Mouse (Mus musculus): ENCODE data around the gene Wapl.
A peak's percentile ranks its signal among the peaks of the same experiment; 100 is the strongest.

The Wapl gene

DNA sequence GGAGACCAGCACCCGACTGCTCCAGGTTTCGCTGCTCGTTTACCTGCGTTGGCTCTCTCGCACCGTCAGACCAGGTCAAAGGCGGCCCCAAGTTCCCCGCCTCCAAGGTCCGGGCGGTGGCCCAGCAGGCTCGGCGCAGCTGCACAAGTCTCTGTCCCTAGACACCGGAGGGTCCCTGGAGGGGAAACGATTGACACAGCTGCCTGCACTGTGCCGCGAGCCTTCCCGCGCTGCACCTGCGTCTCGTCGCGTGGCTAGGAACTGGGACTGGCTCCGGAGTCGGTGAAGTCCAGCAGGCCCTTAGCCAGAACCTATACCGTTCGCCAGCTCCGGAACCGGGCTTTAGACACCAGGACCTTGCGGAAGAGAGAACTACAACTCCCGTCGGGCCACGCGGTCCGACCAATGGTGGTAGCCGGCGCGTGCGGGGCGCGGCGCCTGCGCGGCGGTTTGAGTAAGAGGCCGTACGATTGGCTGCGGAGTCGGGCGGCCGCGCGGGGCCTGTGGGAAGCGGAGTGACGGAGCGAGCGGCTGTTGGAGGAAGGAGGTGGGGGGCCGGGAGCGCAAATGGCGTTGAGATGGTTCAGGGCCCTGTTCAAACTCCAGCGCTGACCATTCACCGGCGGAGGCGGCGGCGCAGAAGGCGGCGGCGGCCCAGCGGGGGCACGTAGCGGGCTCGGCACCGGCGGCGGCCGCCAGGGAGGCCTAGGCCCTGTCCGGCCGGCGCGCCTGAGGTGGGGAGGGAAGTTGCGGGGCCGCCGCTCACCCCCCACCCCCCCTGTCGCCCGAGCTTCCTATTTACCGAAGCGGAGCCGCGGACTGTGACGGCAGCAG lies at the start of gene Wapl:
Gene Wapl, plus strand, starts transcription at position 534 of the 834 bp plus-strand sequence.
- DNase-seq (ENCODE audit: low spot score) = peak; percentile 97

DNA sequence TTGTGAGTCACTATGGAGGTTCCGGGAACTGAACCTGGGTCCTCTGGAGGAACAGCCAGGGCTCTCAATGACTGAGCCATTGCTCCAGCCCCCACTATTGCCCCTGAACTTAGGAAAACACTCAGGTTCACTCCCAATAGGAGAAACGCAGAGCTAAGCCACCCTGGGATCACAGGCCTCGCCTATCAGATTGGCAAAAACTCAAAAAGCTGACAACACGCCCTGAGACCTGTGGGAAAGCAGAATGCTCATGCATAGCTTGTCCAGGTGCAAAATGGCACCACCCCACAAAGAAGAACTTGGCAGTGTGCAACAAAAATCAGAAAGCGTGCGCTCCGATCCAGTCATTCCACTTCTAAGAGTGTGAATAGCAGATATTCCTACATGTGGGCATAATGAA lies 46.9 kb upstream of the Wapl start:
- DNase-seq (ENCODE audit: low spot score) = no peak

DNA sequence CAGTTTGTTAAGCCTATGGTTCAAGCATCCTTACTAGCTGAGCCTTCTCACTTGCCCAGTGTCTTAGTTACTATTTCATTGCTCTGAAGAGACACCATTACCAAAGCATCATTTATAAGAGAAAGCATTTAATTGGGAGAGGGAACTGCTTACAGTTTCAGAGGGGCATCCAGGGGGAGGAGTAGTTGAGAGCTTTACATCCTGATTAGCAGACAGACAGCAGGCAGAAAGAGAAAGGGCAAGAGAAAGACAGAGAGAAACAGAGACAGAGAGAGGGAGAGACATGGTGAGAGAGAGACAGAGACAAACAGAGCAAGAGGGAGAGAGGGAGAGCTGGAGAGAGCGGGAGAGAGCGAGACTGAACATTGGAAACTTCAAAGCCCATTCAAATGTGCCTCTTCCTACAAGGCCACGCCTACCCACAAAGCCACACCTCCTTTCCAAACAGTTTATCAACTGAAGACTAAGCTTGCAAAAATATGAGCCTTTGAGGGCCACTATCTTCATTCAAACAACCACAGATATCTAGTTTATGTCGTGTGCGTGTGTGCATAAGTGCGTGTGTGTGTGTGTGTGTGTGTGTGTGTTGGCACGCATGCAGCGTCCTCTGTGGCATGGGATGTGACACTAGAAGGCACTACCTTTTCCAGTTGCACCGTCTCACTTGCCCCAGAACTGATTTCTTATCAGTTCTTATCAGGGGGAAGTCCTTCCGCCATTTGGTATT lies 40.8 kb upstream of the Wapl start:
- DNase-seq (ENCODE audit: low spot score) = no peak

DNA sequence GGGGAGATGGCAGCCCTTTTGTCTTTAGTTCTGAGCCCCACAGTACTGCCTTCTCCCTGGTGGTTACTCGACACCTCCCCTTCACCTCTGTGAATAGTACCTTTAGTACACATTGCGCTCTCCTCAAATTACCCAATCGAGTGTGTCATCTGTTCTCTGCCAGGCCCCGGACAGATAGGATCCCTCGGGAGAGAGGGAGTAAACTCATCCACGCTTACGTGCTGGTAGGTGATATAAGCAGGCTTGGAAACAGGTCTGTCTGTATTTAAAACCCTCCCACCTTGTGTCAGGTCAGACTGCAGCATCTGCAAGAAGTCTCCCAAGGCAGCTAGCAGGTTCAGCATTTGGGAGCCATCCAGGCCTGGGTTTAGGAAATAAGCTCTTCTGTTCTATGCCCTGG lies 38.5 kb upstream of the Wapl start:
- no peak for DNase-seq (ENCODE audit: low spot score)

GRCm38 (mm10) chr14:34635721-34636120 lies 38.0 kb upstream of the Wapl start:
- DNase-seq (ENCODE audit: low spot score) = no peak

- DNase-seq (ENCODE audit: low spot score) = peak; percentile 55
Measured at GRCm38 (mm10) chr14:34644140-34644539, 29.6 kb upstream of the Wapl start.

DNA sequence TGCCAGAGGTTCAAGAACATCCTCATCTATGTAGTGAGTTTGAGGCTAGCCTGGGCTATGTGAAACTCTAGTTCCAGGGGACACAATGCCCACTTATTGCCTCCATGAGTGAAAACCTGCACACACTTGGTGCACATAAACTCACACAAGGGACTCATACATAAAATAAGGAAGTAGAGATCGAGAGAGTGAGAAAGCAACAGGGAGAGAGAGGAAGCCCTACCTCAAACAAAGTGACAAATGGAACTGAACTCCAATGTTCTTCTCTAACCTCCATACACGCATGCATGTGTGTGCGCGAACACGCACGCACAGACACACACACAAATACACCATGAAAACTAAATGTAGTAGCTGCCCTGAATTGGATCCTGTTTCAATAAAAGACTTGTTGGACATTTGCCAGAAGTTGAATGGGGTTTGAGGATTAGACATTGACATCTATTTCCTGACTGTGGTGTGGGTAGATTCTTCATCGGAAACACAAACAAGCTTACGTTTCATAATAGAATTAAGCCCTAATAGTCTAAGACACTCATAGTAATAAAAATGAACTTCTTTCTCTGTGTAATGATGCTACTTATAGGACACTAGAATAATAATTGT lies 25.8 kb upstream of the Wapl start:
- DNase-seq (ENCODE audit: low spot score) = no peak

GRCm38 (mm10) chr14:34657131-34657530 lies 16.6 kb upstream of the Wapl start:
- no peak for DNase-seq (ENCODE audit: low spot score)

DNA sequence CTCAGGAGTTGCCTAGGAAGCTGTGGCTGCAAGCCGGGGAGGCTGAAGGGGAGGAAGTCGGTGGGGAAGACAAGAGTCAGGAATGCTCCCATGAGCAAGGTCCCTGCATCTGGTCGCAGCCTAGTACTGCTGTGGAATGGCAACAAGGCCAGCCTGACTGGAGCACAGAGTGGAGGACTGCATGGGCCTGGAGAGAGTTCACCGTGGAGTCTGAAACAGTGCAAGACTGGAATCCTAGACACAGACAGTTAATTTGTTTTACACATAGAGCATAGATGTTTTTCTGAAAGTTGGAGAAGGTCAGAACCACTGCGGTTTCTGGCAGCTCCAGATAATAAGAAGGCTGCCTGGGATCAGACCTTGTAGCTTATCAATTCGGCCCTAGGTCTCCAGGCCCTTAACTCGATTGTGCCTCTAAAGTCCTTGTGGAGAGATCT lies 13.4 kb upstream of the Wapl start:
- DNase-seq (ENCODE audit: low spot score) = no peak

GRCm38 (mm10) chr14:34660788-34661591 lies 12.7 kb upstream of the Wapl start:
- peak; percentile 32 for DNase-seq (ENCODE audit: low spot score)

- DNase-seq (ENCODE audit: low spot score) = peak; percentile 55
Measured at GRCm38 (mm10) chr14:34661621-34662477, 11.9 kb upstream of the Wapl start.

DNA sequence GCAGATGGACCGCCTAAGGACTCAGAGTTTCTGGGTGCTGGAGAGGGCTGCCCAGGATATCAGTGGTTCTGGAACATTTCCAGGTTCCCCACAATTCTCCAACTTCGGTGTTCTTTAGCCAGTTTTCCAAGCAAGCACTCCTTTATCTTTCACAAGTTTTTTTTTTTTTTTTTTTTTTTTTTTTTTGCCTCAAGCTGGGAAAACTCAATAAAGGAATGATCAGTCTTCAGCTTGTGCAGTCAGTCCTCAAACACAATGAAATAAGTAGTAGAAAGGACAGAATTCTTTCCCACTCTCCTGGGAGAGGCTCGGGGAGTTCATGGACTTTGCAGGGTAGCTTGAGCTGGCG lies 11.3 kb upstream of the Wapl start:
- no peak for DNase-seq (ENCODE audit: low spot score)

GRCm38 (mm10) chr14:34663381-34663780 lies 10.3 kb upstream of the Wapl start:
- DNase-seq (ENCODE audit: low spot score) = no peak

DNA sequence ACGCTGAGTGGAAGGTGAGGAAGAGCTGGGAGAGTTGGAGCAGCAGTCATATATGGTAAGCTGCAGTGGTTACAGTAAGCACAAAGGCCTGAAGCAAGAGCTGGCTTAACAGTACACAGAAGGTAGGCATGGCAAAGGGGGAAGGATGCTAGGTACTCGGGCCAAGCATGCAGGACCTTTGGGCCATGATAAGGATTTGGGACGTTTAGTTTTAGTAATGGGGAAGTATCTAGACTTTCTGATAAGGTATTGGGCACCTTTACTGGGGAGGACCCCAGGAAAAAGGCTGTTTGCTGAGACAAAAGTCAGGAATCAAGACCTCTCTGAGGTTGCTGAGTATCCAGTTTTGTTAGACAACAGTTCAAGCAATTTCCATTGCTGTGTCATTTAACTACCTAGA lies 4.6 kb upstream of the Wapl start:
- no peak for DNase-seq (ENCODE audit: low spot score)

- no peak for DNase-seq (ENCODE audit: low spot score)
Measured at GRCm38 (mm10) chr14:34670256-34670655, 3.5 kb upstream of the Wapl start.

GRCm38 (mm10) chr14:34674229-34674791 lies 582 bp downstream of the Wapl start:
- peak; percentile 42 for DNase-seq (ENCODE audit: low spot score)

GRCm38 (mm10) chr14:34674932-34675331 lies 1.2 kb downstream of the Wapl start:
- DNase-seq (ENCODE audit: low spot score) = no peak

DNA sequence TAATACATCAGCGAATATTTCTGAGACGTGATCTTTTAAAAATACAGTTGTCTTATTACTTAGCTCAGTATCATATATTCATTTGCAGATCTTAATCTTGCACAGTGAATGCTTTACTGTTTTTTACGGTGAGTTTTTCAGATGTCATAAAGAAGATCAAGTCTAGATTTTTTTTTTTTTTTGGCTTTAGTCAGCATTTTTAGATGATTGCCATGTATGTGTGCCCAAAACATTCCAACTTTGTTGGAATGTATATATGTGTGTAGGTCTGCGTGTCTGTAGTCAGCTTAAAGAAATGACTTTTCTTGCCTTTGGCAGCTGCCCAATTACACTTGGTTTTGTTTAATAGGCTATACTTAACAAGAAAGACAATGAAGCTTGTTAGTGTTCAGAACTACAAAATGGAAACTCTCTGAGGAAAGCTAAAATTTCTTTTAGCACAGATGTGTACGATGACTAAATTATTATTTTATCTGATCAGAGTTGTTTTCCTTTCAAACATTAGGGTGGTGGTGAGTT lies 1.7 kb downstream of the Wapl start:
- no peak for DNase-seq (ENCODE audit: low spot score)

DNA sequence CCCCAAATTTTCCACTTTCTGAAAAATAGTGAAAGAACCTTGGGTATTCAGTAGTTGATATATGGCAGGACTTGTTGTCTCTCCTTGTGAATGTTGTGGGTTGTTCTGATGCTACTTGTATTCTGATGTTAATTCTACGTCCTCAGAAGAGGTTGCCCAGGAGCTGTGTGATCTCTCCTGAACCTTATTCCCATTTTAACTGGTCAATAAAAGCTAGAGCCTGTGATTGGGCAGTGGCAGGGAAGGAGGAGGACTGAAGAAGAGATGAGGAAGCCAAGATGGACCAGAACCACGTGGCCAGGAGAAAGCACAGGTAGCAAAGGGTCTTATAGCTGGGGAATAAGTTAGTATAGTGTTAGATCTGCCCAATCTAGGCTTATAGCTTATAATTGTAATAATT lies 7.1 kb downstream of the Wapl start:
- no peak for DNase-seq (ENCODE audit: low spot score)

GRCm38 (mm10) chr14:34684989-34685388 lies 11.3 kb downstream of the Wapl start:
- DNase-seq (ENCODE audit: low spot score) = no peak

DNA sequence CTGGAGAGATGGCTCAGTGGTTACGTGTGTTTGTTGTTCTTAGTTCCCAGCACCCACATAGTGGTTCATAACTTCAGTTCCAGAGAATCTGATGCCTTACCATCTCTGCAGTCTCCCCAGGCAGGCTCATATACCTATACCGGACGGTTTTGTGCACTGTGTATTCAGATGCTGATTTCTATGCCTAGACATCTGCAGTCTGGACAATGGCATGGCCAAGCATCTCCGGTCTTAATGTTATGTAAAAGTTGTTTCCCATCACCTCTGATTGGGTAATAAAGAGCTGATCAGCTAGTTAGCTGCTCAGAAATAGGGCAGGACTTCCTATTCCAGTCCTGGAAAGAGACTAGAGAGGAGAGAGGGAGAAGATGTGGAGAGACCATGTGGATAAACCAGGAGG lies 20.2 kb downstream of the Wapl start:
- DNase-seq (ENCODE audit: low spot score) = no peak

All from retina, embryonic 14.5 days (tissue).